Mouse (Mus musculus): ENCODE measurements around the gene BC048562.

The BC048562 gene

DNA sequence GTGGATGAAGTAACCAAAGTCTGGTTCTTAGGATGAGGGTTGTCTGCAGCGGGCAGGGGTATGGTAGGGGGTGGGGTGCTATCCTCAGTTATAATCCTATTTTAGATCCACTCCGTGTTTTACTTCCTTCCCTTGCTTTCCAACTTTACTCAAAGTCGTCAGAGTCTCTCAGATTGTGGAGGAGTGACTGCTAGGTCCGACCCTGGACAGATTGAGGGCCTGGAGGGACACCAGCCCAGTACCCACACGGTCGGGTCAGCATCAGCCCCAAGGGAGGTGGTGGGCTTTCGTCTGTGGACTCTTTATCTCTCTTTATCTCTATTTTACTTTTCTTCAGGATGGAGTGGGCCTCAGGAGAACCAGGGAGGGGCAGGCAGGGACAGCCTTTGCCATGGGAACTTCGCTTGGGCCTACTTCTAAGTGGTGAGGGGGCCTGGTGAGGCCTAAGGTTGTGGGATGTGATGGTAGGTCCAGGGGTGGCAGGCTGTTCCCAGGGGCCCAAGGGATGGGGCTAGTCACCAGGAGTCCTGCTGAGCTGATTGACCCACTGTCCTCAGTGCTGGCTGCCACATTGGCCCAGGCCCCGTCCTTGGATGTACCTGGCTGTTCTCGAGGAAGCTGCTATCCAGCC lies 43.6 kb downstream of the BC048562 start, which contains the start of gene Lamb2:
Gene Lamb2, plus strand, starts transcription at position 16 of the 631 bp plus-strand sequence.
- peak; percentile 82 for DNase-seq (ENCODE audit: low read depth, low spot score)

GRCm38 (mm10) chr9:108480813-108481519 lies 44.7 kb downstream of the BC048562 start:
- DNase-seq (ENCODE audit: low read depth, low spot score), result no peak

DNA sequence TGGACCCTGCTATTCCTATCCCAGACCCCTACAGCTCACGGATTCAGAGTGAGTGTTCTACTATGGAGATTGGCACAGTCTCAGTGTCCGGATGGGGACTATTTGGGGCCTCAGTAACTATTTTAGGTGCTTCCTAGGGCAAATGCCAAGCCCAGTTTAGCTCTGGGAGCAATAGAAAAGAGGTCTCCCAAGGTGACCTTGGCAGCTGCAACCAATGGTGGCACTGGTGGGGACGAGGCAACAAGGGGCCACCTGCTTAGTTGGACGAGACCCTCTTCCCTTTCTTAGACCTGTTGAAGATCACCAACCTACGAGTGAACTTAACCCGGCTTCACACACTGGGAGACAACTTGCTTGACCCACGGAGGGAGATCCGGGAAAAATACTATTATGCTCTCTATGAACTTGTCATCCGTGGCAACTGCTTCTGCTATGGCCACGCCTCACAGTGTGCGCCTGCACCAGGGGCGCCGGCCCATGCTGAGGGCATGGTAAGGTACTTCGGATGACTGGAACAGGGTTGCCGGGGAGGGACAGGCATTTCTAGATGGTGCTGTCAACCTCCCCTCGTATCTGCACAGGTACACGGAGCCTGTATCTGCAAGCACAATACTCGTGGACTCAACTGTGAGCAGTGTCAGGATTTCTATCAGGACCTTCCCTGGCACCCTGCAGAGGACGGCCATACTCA lies 45.4 kb downstream of the BC048562 start:
- no peak for DNase-seq (ENCODE audit: low read depth, low spot score)

GRCm38 (mm10) chr9:108483051-108483790 lies 46.9 kb downstream of the BC048562 start:
- no peak for DNase-seq (ENCODE audit: low read depth, low spot score)

GRCm38 (mm10) chr9:108484021-108484420 lies 47.7 kb downstream of the BC048562 start:
- DNase-seq (ENCODE audit: low read depth, low spot score), result no peak

DNA sequence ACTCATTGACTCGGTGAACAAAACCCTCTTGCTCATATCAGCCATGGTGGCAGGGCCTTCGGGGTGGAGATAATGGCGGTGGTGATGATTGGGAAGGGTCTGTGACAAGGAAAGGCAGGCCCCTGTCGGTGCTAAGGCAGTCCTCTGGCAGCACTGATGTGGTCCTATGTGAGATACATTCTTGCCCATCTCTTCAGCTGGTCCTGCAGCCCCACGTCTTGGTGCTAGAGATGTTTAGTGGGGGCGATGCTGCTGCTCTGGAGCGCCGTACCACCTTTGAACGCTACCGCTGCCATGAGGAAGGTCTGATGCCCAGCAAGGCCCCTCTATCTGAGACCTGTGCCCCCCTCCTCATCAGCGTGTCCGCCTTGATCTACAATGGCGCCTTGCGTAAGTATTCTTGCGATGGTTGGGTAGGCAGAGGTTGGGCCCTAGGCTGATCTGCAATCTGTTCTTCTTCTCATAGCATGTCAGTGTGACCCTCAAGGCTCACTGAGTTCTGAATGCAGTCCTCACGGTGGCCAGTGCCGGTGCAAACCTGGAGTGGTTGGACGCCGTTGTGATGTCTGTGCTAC lies 49.1 kb downstream of the BC048562 start:
- DNase-seq (ENCODE audit: low read depth, low spot score), result no peak

DNA sequence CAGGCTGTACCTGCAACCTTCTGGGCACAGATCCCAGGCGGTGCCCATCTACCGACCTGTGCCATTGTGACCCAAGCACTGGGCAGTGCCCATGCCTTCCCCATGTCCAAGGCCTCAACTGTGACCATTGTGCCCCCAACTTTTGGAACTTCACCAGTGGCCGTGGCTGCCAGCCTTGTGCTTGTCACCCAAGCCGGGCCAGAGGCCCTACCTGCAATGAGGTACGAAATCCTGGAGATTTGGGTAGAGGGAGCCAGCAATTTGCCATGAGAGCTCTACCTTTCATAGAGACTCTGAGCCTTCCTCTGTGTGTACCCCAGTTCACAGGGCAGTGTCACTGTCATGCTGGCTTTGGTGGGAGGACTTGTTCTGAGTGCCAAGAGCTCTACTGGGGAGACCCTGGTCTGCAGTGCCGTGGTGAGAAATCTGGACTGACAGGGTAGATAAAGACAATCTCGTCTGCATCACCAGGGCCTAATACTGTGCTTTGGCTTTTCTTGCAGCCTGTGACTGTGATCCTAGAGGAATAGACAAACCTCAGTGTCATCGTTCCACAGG lies 50.8 kb downstream of the BC048562 start:
- DNase-seq (ENCODE audit: low read depth, low spot score), result no peak

- no peak for DNase-seq (ENCODE audit: low read depth, low spot score)
These were observed 52.1 kb downstream of the BC048562 start for GRCm38 (mm10) chr9:108488403-108488802.

DNA sequence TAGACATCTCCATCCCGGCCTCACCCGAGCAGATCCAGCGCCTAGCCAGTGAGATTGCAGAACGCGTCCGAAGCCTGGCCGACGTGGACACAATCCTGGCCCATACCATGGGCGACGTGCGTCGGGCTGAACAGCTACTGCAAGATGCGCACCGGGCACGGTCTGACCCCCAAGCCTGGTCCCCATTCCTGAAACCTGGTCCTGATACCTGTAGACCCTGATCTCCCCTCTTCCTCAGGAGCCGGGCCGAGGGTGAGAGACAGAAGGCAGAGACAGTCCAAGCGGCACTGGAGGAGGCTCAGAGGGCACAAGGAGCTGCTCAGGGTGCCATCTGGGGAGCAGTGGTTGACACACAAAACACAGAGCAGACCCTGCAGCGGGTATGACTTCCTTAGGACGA lies 52.9 kb downstream of the BC048562 start:
- DNase-seq (ENCODE audit: low read depth, low spot score), result no peak

DNA sequence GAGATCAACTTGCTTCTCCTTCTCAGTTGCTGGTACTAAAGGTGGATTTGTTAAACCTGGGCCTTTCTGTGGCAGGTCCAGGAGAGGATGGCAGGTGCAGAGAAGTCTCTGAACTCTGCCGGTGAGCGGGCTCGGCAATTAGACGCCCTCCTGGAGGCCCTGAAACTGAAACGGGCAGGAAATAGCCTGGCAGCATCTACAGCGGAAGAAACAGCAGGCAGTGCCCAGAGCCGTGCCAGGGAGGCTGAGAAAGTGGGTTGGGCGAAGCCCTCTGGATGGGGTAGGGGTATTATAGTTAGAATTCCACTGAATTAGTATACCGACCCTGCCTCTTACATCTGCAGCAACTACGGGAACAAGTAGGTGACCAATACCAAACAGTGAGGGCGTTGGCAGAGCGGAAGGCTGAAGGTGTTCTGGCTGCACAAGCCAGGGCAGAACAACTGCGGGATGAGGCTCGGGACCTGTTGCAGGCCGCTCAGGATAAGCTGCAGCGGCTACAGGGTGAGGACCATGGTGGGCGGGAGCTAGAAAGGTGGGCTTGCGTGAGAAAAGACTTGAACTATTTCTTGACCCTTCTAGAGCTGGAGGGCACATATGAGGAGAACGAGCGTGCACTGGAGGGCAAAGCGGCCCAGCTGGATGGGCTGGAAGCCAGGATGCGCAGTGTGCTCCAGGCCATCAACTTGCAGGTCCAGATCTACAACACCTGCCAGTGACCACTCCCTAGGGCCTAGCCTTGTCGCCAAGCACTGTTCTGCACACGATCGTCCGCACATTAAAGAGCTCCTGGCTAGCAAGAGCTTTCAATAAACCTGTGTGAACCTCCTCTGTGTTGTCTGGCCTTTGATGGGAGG lies 53.6 kb downstream of the BC048562 start:
- DNase-seq (ENCODE audit: low read depth, low spot score), result no peak

DNA sequence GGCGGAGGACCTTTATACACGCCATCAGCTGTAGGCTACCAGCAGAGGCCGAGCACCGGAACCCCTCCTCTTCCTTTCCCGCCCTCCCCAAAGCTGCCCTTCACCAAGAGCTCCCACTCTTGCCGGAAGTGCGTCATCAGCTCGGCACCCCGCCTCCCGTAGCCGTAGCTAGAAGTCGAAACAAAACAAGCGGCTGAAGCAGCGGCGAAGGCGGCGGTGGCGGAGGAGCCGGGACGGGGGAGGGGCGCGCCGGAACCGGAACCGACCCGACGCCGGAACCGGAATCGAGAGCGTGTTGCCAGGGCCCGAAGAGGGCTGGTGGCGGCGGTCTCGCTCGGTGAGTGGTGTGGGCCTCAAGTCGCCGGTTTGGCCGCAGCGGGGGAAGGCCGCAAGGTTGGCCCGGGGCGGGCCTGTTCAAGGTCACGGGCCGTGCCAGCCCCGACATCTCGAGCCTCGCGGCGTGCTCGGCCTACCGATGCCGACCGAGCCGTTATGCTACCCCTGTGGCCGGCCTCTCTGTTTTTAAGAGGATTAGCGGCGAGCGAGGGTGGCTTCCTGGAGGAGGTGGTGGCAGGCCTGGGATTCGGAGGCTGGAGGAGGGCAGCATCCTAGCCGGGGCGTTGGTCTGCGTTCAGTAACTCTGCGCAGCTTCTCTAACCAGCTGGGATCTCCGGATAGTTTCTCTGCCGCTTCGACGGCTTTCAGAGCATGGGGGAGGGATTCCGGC lies 54.4 kb downstream of the BC048562 start, which contains the start of gene Usp19:
Gene Usp19, plus strand, starts transcription at position 44 of the 727 bp plus-strand sequence.
- DNase-seq (ENCODE audit: low read depth, low spot score), result peak; percentile 97

GRCm38 (mm10) chr9:108491286-108491580 lies 55.0 kb downstream of the BC048562 start:
- no peak for DNase-seq (ENCODE audit: low read depth, low spot score)

DNA sequence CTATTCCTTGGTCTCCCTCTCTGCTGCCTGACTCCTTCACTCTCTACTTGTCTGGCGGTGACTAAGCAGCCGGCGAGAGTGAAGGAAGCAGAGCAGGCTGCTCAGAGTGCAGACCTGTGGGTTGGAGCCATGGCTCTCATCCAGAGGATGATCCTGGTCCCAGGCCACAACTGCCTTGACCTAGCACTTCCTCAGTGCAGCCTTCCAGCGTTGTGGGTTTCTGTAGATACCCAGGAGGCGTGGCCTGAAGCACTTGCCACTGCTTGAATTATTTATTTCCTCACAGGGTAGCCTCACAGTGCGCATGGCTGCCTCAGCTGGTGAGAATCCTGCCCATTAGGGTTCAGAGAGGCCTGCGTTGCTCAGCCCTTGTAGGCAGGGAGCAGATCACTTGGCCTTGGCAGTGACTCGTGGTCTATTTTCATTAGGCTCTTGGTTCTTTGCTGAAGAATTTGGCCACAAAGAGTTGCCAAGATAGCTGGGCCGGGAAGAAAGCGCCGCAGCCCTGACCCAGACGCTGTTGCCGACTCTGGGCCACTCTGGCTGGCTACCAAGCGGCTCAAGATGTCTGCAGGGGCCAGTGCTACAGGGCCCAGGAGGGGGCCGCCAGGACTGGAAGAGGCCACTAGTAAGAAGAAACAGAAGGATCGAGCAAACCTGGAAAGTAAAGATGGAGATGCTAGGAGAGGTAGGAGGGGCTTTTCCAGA lies 55.9 kb downstream of the BC048562 start:
- peak; percentile 64 for DNase-seq (ENCODE audit: low read depth, low spot score)

GRCm38 (mm10) chr9:108493246-108493645 lies 57.0 kb downstream of the BC048562 start:
- DNase-seq (ENCODE audit: low read depth, low spot score), result no peak

DNA sequence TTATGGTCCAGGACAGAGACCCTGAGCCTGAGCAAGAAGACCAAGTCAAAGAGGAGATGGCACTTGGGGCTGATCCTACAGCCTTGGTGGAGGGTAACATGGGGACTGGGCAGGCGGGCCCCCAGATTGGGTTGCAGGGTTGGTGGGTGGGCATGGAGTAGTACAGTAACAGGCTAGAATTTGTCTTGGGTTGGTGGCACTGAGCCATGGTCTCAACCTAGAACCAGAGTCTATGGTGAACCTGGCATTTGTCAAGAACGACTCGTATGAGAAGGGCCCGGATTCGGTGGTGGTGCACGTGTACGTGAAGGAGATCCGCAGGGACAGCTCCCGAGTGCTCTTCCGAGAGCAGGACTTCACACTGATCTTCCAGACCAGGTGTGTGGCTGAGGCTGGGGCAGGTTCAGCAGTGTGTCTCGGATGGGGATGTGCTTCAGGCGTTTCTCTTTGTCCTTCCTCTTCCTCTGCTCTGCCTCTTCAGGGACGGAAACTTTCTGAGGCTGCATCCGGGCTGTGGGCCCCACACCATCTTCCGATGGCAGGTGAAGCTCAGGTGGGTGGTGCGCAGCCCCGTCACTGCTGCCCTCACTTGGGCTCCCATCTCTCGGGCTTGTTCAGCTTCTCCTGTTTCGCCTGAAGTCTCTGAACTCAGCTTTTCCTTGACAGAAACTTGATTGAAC lies 58.0 kb downstream of the BC048562 start:
- DNase-seq (ENCODE audit: low read depth, low spot score), result no peak

GRCm38 (mm10) chr9:108494905-108495304 lies 58.6 kb downstream of the BC048562 start:
- no peak for DNase-seq (ENCODE audit: low read depth, low spot score)

All from ES-CJ7 (cell line).